Mouse (Mus musculus) cortical plate, adult 2 months (tissue): ENCODE results near the gene Nbas. TPM values are rescaled to one million over a fixed set of nuclear protein-coding genes. Genes with fewer than 3 reads are reported as not detected.

Source experiments
- H3K27ac ChIP-seq: fragments of 200-500 bp; 2 replicates; pipeline ENCODE4 v1.5.1; 2012; ENCODE audit warnings: low read length, control low read depth, inconsistent platforms; ENCODE audit not compliant: insufficient read depth
- H3K4me1 ChIP-seq: fragments of 200-500 bp; 2 replicates; pipeline ENCODE4 v1.6.1; 2011; ENCODE audit warnings: low read length; ENCODE audit not compliant: control insufficient read depth, insufficient read depth
- H3K4me3 ChIP-seq: fragments of 200-500 bp; 2 replicates; pipeline ENCODE4 v1.5.1; 2011; ENCODE audit warnings: mild to moderate bottlenecking, low read length, control low read depth; ENCODE audit not compliant: insufficient read depth
- CTCF ChIP-seq: fragments of 200-500 bp; IDR thresholded peaks from 2 replicates; pipeline ENCODE4 v1.5.1; 2011; ENCODE audit warnings: mild to moderate bottlenecking, control low read depth, low read length; ENCODE audit not compliant: insufficient read depth; ENCODE audit errors: extremely low read depth
- POLR2A ChIP-seq: fragments of 200-500 bp; IDR thresholded peaks from 2 replicates; pipeline ENCODE4 v1.6.1; 2011; ENCODE audit warnings: mild to moderate bottlenecking, low read length, control low read depth; ENCODE audit not compliant: insufficient read depth; ENCODE audit errors: extremely low read depth
- polyA plus RNA-seq: library from polyadenylated mRNA; depleted of rRNA; stranded (reverse); fragments of >200 nt; gene quantifications from 2 replicates; pipeline ENCODE4 v1.2.3, GENCODE M21; 2012

Gene Nbas
- polyA plus RNA-seq, 1 experiment, result 25.7 TPM

- Histone ChIP-seq H3K27ac (no peak overlapping the region), H3K4me3 (no peak overlapping the region), H3K4me1 (no peaks in the 10 kb centered on the region)
- TF ChIP-seq CTCF (no peak), POLR2A (no peak)
Measured at GRCm38 (mm10) chr12:13566421-13566820, 297.5 kb downstream of the Nbas start.

GRCm38 (mm10) chr12:13575158-13575557 is 306.2 kb downstream of the Nbas start:
- H3K4me3 ChIP-seq, result no peak overlapping the region
- no peaks in the 10 kb centered on the region; the same call in 1 of the 2 replicates for H3K4me1 ChIP-seq
- H3K27ac ChIP-seq, result no peak overlapping the region
- TF ChIP-seq POLR2A (no peak), CTCF (no peak)

- no peaks in the 10 kb centered on the region; the same call in 1 of the 2 replicates for H3K4me1 ChIP-seq
- H3K27ac ChIP-seq, result no peak overlapping the region
- TF ChIP-seq POLR2A, result no peak
- no peak for TF ChIP-seq CTCF
- H3K4me3 ChIP-seq, result no peak overlapping the region
Measured at GRCm38 (mm10) chr12:13575605-13576600, 307.0 kb downstream of the Nbas start.

- Histone ChIP-seq H3K4me3 (no peak overlapping the region), H3K4me1 (no peaks in the 10 kb centered on the region; the same call in 1 of the 2 replicates), H3K27ac (no peak overlapping the region)
- TF ChIP-seq POLR2A (no peak), CTCF (no peak)
Measured at GRCm38 (mm10) chr12:13576761-13577160, 307.8 kb downstream of the Nbas start.

GRCm38 (mm10) chr12:13580796-13581195 is 311.9 kb downstream of the Nbas start:
- Histone ChIP-seq H3K27ac (no peak overlapping the region), H3K4me1 (no peaks in the 10 kb centered on the region), H3K4me3 (no peak overlapping the region)
- TF ChIP-seq CTCF (no peak), POLR2A (no peak)

GRCm38 (mm10) chr12:13583386-13583785 is 314.5 kb downstream of the Nbas start:
- TF ChIP-seq POLR2A (no peak), CTCF (no peak)
- Histone ChIP-seq H3K4me1 (no peaks in the 10 kb centered on the region), H3K27ac (no peak overlapping the region), H3K4me3 (no peak overlapping the region)

GRCm38 (mm10) chr12:13585527-13586156 is 316.7 kb downstream of the Nbas start:
- Histone ChIP-seq H3K4me1 (no peaks in the 10 kb centered on the region), H3K4me3 (no peak overlapping the region), H3K27ac (no peak overlapping the region)
- no peak for TF ChIP-seq CTCF
- no peak for TF ChIP-seq POLR2A

DNA sequence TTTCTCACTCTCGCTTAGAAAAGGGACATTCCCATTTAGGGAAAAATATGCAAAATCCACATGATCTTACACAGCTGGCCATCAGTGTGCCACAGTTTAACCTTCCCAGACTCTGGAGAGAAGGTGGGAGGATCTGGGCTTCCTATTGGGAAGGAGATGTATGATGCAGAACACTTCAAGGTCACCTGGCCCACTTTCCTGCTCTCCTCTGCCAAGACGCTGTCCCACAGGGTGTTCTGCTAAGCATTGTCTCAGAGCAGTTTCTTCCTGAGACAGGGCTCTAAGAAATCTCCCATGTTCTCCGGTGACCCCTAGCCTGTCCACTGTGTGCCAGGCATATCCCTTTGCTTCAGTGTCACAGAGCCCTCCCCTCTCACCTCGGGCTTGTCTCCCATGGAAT is 318.7 kb downstream of the Nbas start:
- no peak overlapping the region for H3K27ac ChIP-seq
- H3K4me3 ChIP-seq, result no peak overlapping the region
- H3K4me1 ChIP-seq, result no peaks in the 10 kb centered on the region
- TF ChIP-seq CTCF (no peak), POLR2A (no peak)

DNA sequence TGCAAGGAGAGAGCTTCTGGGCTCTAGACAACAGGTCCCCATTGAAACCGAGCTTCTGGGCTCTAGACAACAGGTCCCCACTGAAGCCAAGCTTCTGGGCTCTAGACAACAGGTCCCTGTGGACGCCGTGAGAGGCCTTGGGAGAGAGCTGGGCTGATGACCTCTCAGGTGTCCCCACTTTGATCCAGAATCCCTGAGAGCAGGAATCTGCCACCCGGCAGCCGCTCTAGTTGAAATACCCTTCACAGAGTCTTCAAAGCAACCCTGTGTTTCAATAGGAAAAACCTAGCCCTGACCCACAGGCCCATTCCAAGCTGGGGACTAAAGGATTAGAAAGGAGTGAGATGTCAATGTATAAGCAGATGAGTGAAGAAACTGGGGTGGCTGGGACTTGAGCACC is 320.1 kb downstream of the Nbas start:
- no peak overlapping the region for H3K27ac ChIP-seq
- no peak overlapping the region for H3K4me3 ChIP-seq
- TF ChIP-seq POLR2A (no peak), CTCF (no peak)
- H3K4me1 ChIP-seq, result no peaks in the 10 kb centered on the region

- Histone ChIP-seq H3K4me1 (peaks cover 6% of the 10 kb centered on the region), H3K27ac (no peak overlapping the region), H3K4me3 (no peak overlapping the region)
- TF ChIP-seq CTCF, result no peak
- TF ChIP-seq POLR2A, result no peak
Measured at GRCm38 (mm10) chr12:13594746-13595469, 326.0 kb downstream of the Nbas start.
